Mouse (Mus musculus) MEL (cell line): ENCODE results near the gene Arhgef25. TPM values are rescaled to one million over a fixed set of nuclear protein-coding genes. Genes with fewer than 3 reads are reported as not detected.
"Not testable (repeated sequence)": the region's sequence is repeated elsewhere in the genome, so short reads cannot be mapped to it uniquely, and the experiment has no call there.

Experiments used
- DNase-seq: peaks from one replicate; pipeline ENCODE4 v3.0.0; 2011; ENCODE audit warnings: low read depth, low spot score
- H3K27ac ChIP-seq: 2 replicates; pipeline ENCODE4 v1.5.1; 2012; ENCODE audit warnings: low read depth, mild to moderate bottlenecking, control low read depth, low read length, moderate library complexity; ENCODE audit not compliant: control insufficient read depth
- H3K27me3 ChIP-seq, 2 experiments: fragments of 150-350 bp in 1 of 2; sonication (generic) in 1 of 2; 2 replicates each; pipeline ENCODE4 v1.6.1; 2012; ENCODE audit warnings: low read length in 2 of 2, mild to moderate bottlenecking in 2 of 2, improper control_type of control experiment in 1 of 2, moderate library complexity in 1 of 2; ENCODE audit not compliant: insufficient read depth in 2 of 2, control insufficient read depth in 1 of 2
- H3K36me3 ChIP-seq, 2 experiments: 2 replicates each; pipeline ENCODE4 v1.6.1; 2012 to 2014; ENCODE audit warnings: low read length in 2 of 2, improper control_type of control experiment in 1 of 2, inconsistent platforms in 1 of 2, mild to moderate bottlenecking in 1 of 2; ENCODE audit not compliant: insufficient read depth in 2 of 2, control insufficient read depth in 1 of 2
- H3K4me1 ChIP-seq, 2 experiments: fragments of 150-350 bp in 1 of 2; sonication (generic) in 1 of 2; 2 replicates each; pipeline ENCODE4 v1.6.1; 2012; ENCODE audit warnings: low read length in 2 of 2, improper control_type of control experiment in 1 of 2, mild to moderate bottlenecking in 1 of 2; ENCODE audit not compliant: insufficient read depth in 2 of 2, control insufficient read depth in 1 of 2
- H3K4me3 ChIP-seq, 2 experiments: fragments of 150-350 bp in 1 of 2; sonication (generic) in 1 of 2; 2 replicates each; pipeline ENCODE4 v1.5.1; 2012; ENCODE audit warnings: low read depth in 2 of 2, low read length in 2 of 2, mild to moderate bottlenecking in 2 of 2, moderate library complexity in 2 of 2, control low read depth in 1 of 2, improper control_type of control experiment in 1 of 2; ENCODE audit not compliant: control insufficient read depth in 1 of 2, insufficient read depth in 1 of 2
- H3K79me2 ChIP-seq: 2 replicates; pipeline ENCODE4 v1.6.1; 2012; ENCODE audit warnings: mild to moderate bottlenecking, low read length, moderate library complexity; ENCODE audit not compliant: control insufficient read depth, poor library complexity, insufficient read depth
- H3K9ac ChIP-seq: 2 replicates; pipeline ENCODE4 v1.6.1; 2012; ENCODE audit warnings: low read depth, mild to moderate bottlenecking, control low read depth, low read length, moderate library complexity; ENCODE audit not compliant: control insufficient read depth, poor library complexity, severe bottlenecking
- H3K9me3 ChIP-seq: fragments of 150-350 bp; sonication (generic); replicated peaks from 2 replicates; pipeline ENCODE4 v1.6.1; 2012; ENCODE audit warnings: mild to moderate bottlenecking, low read length, improper control_type of control experiment, moderate library complexity; ENCODE audit not compliant: insufficient read depth
- CHD1 ChIP-seq: IDR thresholded peaks from 2 replicates; pipeline ENCODE4 v1.6.1; 2012; ENCODE audit warnings: low read depth, mild to moderate bottlenecking, inconsistent platforms, low read length, improper control_type of control experiment
- CHD2 ChIP-seq: IDR thresholded peaks from 2 replicates; pipeline ENCODE4 v1.6.1; 2011; ENCODE audit warnings: low read length, improper control_type of control experiment
- CTCF ChIP-seq, 3 experiments: IDR thresholded peaks in 2 of 3; conservative IDR thresholded peaks in 1 of 3; 2 replicates each; pipeline ENCODE4 v1.5.1; 2011 to 2012; ENCODE audit warnings: low read length in 3 of 3, low read depth in 2 of 3, mild to moderate bottlenecking in 2 of 3, improper control_type of control experiment in 1 of 3, inconsistent platforms in 1 of 3, mixed read lengths in 1 of 3, moderate library complexity in 1 of 3; ENCODE audit not compliant: control insufficient read depth in 1 of 3, insufficient read depth in 1 of 3, poor library complexity in 1 of 3, severe bottlenecking in 1 of 3
- EP300 ChIP-seq, 2 experiments: IDR thresholded peaks; 2 replicates each; pipeline ENCODE4 v1.6.1; 2011; ENCODE audit warnings: improper control_type of control experiment in 2 of 2, low read length in 2 of 2, low read depth in 1 of 2, mild to moderate bottlenecking in 1 of 2
- ETS1 ChIP-seq: IDR thresholded peaks from 2 replicates; pipeline ENCODE4 v1.6.1; 2012; ENCODE audit warnings: low read depth, mild to moderate bottlenecking, inconsistent platforms, low read length, improper control_type of control experiment, moderate library complexity
- GATA1 ChIP-seq: IDR thresholded peaks from 2 replicates; pipeline ENCODE4 v1.6.1; 2011; ENCODE audit warnings: low read depth, low read length, improper control_type of control experiment
- HCFC1 ChIP-seq: IDR thresholded peaks from 2 replicates; pipeline ENCODE4 v1.6.1; 2012; ENCODE audit warnings: low read depth, mild to moderate bottlenecking, inconsistent platforms, low read length, improper control_type of control experiment, moderate library complexity
- JUND ChIP-seq: IDR thresholded peaks from 2 replicates; pipeline ENCODE4 v1.6.1; 2011; ENCODE audit warnings: low read depth, mild to moderate bottlenecking, improper control_type of control experiment, low read length
- MAX ChIP-seq: IDR thresholded peaks from 2 replicates; pipeline ENCODE4 v1.6.1; 2011; ENCODE audit warnings: low read length, improper control_type of control experiment
- MAZ ChIP-seq: IDR thresholded peaks from 2 replicates; pipeline ENCODE4 v1.6.1; 2012; ENCODE audit warnings: low read depth, mild to moderate bottlenecking, inconsistent platforms, low read length, improper control_type of control experiment
- MXI1 ChIP-seq: IDR thresholded peaks from 2 replicates; pipeline ENCODE4 v1.6.1; 2011; ENCODE audit warnings: mild to moderate bottlenecking, low read depth, low read length, improper control_type of control experiment
- MYC ChIP-seq: IDR thresholded peaks from 2 replicates; pipeline ENCODE4 v1.6.1; 2011; ENCODE audit warnings: low read depth, mild to moderate bottlenecking, low read length, improper control_type of control experiment, moderate library complexity
- NELFE ChIP-seq: IDR thresholded peaks from 2 replicates; pipeline ENCODE4 v1.6.1; 2011; ENCODE audit warnings: low read depth, low read length, improper control_type of control experiment
- POLR2A ChIP-seq, 2 experiments: IDR thresholded peaks; 2 replicates each; pipeline ENCODE4 v1.6.1; 2011 to 2012; ENCODE audit warnings: low read length in 2 of 2, mild to moderate bottlenecking in 2 of 2, control low read depth in 1 of 2, improper control_type of control experiment in 1 of 2, low read depth in 1 of 2, moderate library complexity in 1 of 2; ENCODE audit not compliant: control insufficient read depth in 1 of 2, insufficient read depth in 1 of 2, poor library complexity in 1 of 2
- RAD21 ChIP-seq: IDR thresholded peaks from 2 replicates; pipeline ENCODE4 v1.6.1; 2011; ENCODE audit warnings: mild to moderate bottlenecking, low read depth, low read length, improper control_type of control experiment
- SMC3 ChIP-seq: IDR thresholded peaks from 2 replicates; pipeline ENCODE4 v1.6.1; 2011; ENCODE audit warnings: low read depth, low read length, improper control_type of control experiment
- TAL1 ChIP-seq: IDR thresholded peaks from 2 replicates; pipeline ENCODE4 v1.6.1; 2012; ENCODE audit warnings: mild to moderate bottlenecking, inconsistent platforms, low read length, moderate library complexity, mixed read lengths
- TBP ChIP-seq: IDR thresholded peaks from 2 replicates; pipeline ENCODE4 v1.8.0; 2011; ENCODE audit warnings: low read depth, low read length, improper control_type of control experiment
- TCF12 ChIP-seq: IDR thresholded peaks from 2 replicates; pipeline ENCODE4 v1.6.1; 2014; ENCODE audit warnings: low read depth, mild to moderate bottlenecking, inconsistent platforms, low read length, improper control_type of control experiment, moderate library complexity
- ZC3H11A ChIP-seq: IDR thresholded peaks from 2 replicates; pipeline ENCODE4 v1.6.1; 2012; ENCODE audit warnings: low read depth, mild to moderate bottlenecking, inconsistent platforms, low read length, improper control_type of control experiment
- ZKSCAN1 ChIP-seq: IDR thresholded peaks from 2 replicates; pipeline ENCODE4 v1.6.1; 2012; ENCODE audit warnings: low read depth, mild to moderate bottlenecking, inconsistent platforms, low read length, improper control_type of control experiment, moderate library complexity
- ZNF384 ChIP-seq: IDR thresholded peaks from 2 replicates; pipeline ENCODE4 v1.6.1; 2012; ENCODE audit warnings: low read depth, mild to moderate bottlenecking, inconsistent platforms, low read length, improper control_type of control experiment
- polyA plus RNA-seq, 2 experiments: library from polyadenylated mRNA; stranded (reverse) in 1 of 2; unstranded in 1 of 2; fragments of >175 nt in 1 of 2; fragments of >200 nt in 1 of 2; gene quantifications; 2 replicates each; pipeline versions ENCODE4 v1.2.1 to v1.2.4; 2012; ENCODE audit warnings: low replicate concordance in 2 of 2, low read depth in 1 of 2; ENCODE audit not compliant: insufficient read length in 2 of 2, insufficient read depth in 1 of 2, missing spikeins in 1 of 2
- total RNA-seq: library from RNA; depleted of rRNA; stranded (reverse); fragments of 300-350 nt; gene quantifications from 2 replicates; pipeline ENCODE4 v1.2.3, GENCODE M21; 2012

Gene Arhgef25
- total and polyA plus RNA-seq, 3 experiments: 16.9 to 44.6 TPM; not detected in 1

DNA sequence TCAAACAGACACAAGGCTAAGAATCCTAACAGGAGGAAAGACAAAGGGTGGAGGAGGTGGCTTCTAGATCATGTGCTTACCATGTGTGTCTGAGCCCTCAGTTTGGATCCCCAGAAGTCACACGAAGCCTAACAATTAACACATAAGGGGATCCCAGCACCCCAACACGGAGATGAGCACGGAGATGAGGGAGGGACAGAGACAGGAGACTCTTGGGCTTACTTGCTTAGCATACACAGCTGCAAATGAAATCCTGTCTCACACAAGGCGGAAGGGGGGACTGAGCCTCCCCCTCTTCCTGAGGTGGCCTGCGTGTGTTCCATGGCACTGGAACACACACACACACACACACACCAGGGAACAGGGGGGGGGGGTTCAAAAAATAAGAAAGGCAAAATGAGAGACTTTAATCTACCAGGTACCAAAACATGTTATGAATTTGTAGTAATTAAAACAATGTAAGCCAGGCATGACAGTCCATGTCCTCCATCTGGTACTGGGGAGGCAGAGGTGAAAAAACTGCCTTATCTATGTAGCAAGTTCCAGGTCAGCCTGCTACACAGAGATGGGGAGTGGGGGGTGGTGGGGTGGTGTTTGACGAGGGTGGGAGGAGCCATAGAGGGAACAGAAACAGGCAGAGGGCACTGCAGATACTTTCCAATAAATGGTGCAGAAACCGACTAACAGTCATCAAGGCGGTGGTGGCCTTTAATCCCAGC is 54.6 kb downstream of the Arhgef25 start:
- Histone ChIP-seq H3K4me3 (peak overlapping the region; percentile 43 to 55), H3K36me3 (peaks cover 0 to 41% of the 10 kb centered on the region in 2 experiments; a peak in 2 of 4 replicates), H3K27me3 (no peaks in the 10 kb centered on the region), H3K27ac (peak overlapping the region; percentile 96), H3K9me3 (no peaks in the 10 kb centered on the region), H3K4me1 (peaks cover 31 to 44% of the 10 kb centered on the region in 2 experiments), H3K9ac (peak overlapping the region; percentile 76), H3K79me2 (no peaks in the 10 kb centered on the region; the same call in 1 of the 2 replicates)
- TF ChIP-seq TAL1 (peak; percentile 88), HCFC1 (peak; percentile 53; the same call in 1 of the 2 replicates), ZKSCAN1 (no peak), ZNF384 (peak; percentile 91), ETS1 (peak; percentile 63), POLR2A (IDR thresholded peaks at IDR 0.05; ENCODE audit: control insufficient read depth in 1 of 2, insufficient read depth in 1 of 2, low read depth in 1 of 2, low read length in 2 of 2, poor library complexity in 1 of 2) (peak; percentile 24 to 71; a peak in 3 of 4 replicates), MAZ (peak; percentile 95), MAX (peak; percentile 89), JUND (no peak), EP300 (IDR thresholded peaks at IDR 0.05; ENCODE audit: low read depth in 1 of 2, low read length in 2 of 2) (peak; percentile 34 to 75), MYC (peak; percentile 87), CHD2 (no peak), ZC3H11A (no peak), TBP (peak; percentile 79; the same call in 1 of the 2 replicates), TCF12 (peak; percentile 88), NELFE (peak; percentile 57; the same call in 1 of the 2 replicates), MXI1 (peak; percentile 53), GATA1 (peak; percentile 78)
- peak; percentile 92 for DNase-seq

DNA sequence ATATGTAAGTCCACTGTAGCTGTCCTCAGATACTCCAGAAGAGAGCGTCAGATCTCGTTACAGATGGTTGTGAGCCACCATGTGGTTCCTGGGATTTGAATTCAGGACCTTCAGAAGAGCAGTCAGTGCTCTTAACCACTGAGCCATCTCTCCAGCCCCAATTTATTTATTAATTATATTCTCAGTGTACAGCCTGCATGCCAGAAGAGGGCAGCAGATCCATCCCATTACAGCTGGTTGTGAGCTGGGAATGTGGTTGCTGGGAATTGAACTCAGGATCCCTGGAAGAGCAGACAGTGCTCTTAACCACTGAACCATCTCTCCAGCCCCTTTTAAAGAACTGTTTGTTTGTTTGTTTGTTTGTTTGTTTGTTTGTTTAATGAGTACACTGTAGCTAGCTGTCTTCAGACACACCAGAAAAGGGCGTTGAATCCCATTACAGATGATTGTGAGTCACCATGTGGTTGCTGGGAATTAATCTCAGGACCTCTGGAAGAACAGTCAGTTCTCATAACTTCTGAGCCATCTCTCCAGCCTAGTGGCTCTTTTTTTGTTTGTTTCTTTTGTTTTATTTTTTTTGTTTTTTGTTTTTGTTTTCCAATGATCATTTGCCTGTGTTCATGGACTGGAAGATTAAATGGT is 55.4 kb downstream of the Arhgef25 start:
- not testable (repeated sequence) for H3K27me3 ChIP-seq, H3K9me3 ChIP-seq, H3K79me2 ChIP-seq
- Histone ChIP-seq H3K9ac (peak overlapping the region; percentile 76), H3K4me1 (peaks cover 31 to 44% of the 10 kb centered on the region in 2 experiments), H3K27ac (peak overlapping the region; percentile 96), H3K36me3 (peaks cover 0 to 43% of the 10 kb centered on the region in 2 experiments; a peak in 2 of 4 replicates), H3K4me3 (peak overlapping the region in 1 of 2 experiments; percentile 5; a peak in 1 of 4 replicates)
- TF ChIP-seq RAD21: peak; percentile 42
- TF ChIP-seq CHD1: 0 out of 2 replicates have a peak, but pooled peaks have one; percentile 38
- peak; percentile 39 to 57 (median 55) for TF ChIP-seq CTCF (IDR thresholded peaks at IDR 0.05 in 2 of 3, conservative IDR thresholded peaks at IDR 0.05 in 1 of 3; ENCODE audit: control insufficient read depth in 1 of 3, insufficient read depth in 1 of 3, low read depth in 2 of 3, low read length in 3 of 3, poor library complexity in 1 of 3, severe bottlenecking in 1 of 3)
- TF ChIP-seq SMC3: peak; percentile 45
- DNase-seq: peak; percentile 54
